ENCODE assay signal across 8 mouse cellular contexts in the genomic region with DNA sequence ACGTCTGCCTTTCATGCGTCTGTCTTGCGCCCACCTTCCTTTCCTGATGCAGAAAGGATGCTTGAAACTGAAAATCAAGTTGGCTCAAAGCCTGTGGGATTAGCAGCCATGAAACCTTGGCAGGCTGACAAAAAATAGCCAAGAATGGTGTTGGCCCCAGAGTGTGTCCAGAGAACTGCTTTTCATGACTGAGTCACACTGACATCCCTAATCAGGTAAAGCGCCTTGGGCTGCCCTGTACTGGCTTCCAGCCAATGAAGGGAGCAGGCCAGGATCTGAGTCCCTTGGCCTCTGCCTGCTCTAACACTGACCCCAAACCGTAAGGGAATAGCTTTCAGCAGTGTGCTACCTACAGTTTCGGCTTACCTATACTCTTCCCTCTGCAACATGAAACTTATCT.
DNase-seq lines count a peak whose midpoint lies in the region; ATAC-seq lines count a peak whose summit lies in the region.

No protein-coding gene starts in this region.

- no peaks in the 10 kb centered on the region for H3K27me3 ChIP-seq in heart, embryonic 13.5 days (replicated peaks)

- H3K27ac ChIP-seq in heart, embryonic 13.5 days (replicated peaks): peak overlapping the region; percentile 80

- no peaks in the 10 kb centered on the region for H3K9me3 ChIP-seq in heart, embryonic 13.5 days

- no peak overlapping the region for H3K9ac ChIP-seq in heart, embryonic 13.5 days

- no peaks in the 10 kb centered on the region for H3K36me3 ChIP-seq in heart, embryonic 13.5 days

- peaks cover 23% of the 10 kb centered on the region for H3K4me1 ChIP-seq in heart, embryonic 13.5 days

- DNase-seq in lung, postnatal 36 days: peak; percentile 1
- no peak for DNase-seq in lung, postnatal 14 days
- peak; percentile 80 for DNase-seq in cerebellum, adult 9-11 months
- DNase-seq in ovary, postnatal 14 days (ENCODE audit: low spot score): peak; percentile 21
- no peak for DNase-seq in gastrocnemius, postnatal 10 days
- no peak for DNase-seq in thymus, postnatal 36 days
- DNase-seq in right cerebral cortex, postnatal 25 days: no peak

- no peak overlapping the region for H3K4me3 ChIP-seq in heart, embryonic 13.5 days

- peak overlapping the region; percentile 50 for H3K4me2 ChIP-seq in heart, embryonic 13.5 days

- peak; percentile 64; the same call in 1 of the 2 replicates for ATAC-seq in heart, embryonic 13.5 days (ENCODE audit: extremely low read depth, insufficient number of reproducible peaks, low FRiP score, low TSS enrichment)

- 12% methylated on average over 6 of the region's 6 CpGs for WGBS in heart, embryonic 13.5 days

Comparison
In these comparisons a context has a peak if more than half of its experiments do, and no peak if none do; other contexts are left out.
1. DNase-seq: peak in lung, postnatal 36 days (single experiment), cerebellum, adult 9-11 months (single experiment) and ovary, postnatal 14 days (single experiment); none in lung, postnatal 14 days (single experiment), gastrocnemius, postnatal 10 days (single experiment), thymus, postnatal 36 days (0 of 2) and right cerebral cortex, postnatal 25 days (single experiment).